Mouse (Mus musculus): ENCODE measurements at regions not wholly inside any gene's neighbourhood (a gene's known extent, or its start where the extent isn't known, plus 50 kb on each side); places are given as distances from the start of the nearest gene placed in this dataset.

DNA sequence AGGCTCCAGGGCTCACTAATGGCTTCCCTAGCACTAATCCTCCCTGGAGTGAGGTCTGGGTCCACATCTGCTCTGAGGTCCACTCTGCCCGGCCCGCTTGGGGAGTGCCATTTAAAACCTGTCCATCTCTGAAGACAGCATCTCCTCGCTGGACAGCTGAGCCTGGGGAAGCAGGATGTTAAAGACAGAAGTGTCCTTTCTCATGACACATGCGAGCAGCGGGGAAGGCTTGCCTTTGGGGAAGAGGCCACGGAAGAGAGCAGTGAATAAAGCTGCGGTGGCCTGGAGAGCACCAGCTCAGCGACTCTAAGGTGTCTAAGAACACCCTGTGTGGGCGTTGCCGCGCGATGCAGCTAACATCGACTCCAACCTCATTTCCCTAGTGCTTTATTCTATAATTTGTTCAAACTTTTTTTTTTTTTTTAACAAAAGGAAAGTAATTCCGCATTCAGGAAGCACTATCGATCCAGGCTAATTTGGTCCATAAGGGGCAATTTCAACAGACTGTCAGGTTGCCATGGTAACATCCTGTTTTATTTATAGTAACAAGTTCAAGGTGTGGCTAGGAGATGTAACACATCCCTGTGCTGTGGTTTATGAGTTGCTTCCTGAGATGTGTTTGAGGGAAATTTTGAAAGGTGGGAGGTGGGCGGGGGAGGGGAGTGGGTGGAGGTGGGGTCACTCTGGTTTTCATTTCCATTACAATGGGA, 120.0 kb downstream of the Cartpt start:
- no peak for DNase-seq
- Histone ChIP-seq H3K27me3 (ENCODE audit: control insufficient read depth, insufficient read depth, low read length) (no peaks in the 10 kb centered on the region), H3K36me3 (ENCODE audit: control insufficient read depth, insufficient read depth, low read length) (no peaks in the 10 kb centered on the region), H3K4me1 (ENCODE audit: control insufficient read depth, insufficient read depth, low read length) (no peaks in the 10 kb centered on the region), H3K27ac (no peak overlapping the region), H3K79me2 (replicated peaks; ENCODE audit: control insufficient read depth, insufficient read depth, low read length) (no peaks in the 10 kb centered on the region), H3K4me3 (no peak overlapping the region), H3K9ac (ENCODE audit: low read depth, low read length) (no peak overlapping the region)
- intact Hi-C loops (cut with DNase I), result no loop called here
- no peak for TF ChIP-seq POLR2A (IDR thresholded peaks at IDR 0.05; ENCODE audit: insufficient read depth, low read depth, low read length)
- TF ChIP-seq CTCF (IDR thresholded peaks at IDR 0.05), result no peak
- no peak for TF ChIP-seq EP300 (IDR thresholded peaks at IDR 0.05; ENCODE audit: insufficient read depth, low read depth, low read length)
- 31% methylated on average over 16 of the region's 16 CpGs for WGBS

DNA sequence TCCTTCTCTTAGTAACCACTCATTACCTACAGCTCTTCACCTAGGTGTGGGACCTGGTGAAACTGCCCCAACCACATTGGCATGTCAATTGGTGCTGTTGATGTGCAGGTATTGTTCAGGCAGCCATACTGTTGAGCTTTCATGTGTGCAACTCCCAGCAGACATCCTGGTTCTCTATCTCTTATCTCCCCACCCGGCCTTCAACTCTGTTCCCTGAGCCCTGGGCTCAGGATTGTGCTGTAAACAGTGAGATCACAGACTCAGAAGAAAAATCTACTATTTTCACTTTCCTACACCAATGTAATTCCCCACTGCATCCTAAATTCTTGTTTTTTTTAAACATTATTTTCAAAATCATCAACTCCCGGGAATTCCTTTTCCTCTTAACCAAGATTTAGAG, 122.1 kb downstream of the Cartpt start:
- Histone ChIP-seq H3K9ac (ENCODE audit: low read depth, low read length) (no peak overlapping the region), H3K27me3 (ENCODE audit: control insufficient read depth, insufficient read depth, low read length) (no peaks in the 10 kb centered on the region), H3K79me2 (replicated peaks; ENCODE audit: control insufficient read depth, insufficient read depth, low read length) (no peaks in the 10 kb centered on the region), H3K4me1 (ENCODE audit: control insufficient read depth, insufficient read depth, low read length) (no peaks in the 10 kb centered on the region), H3K36me3 (ENCODE audit: control insufficient read depth, insufficient read depth, low read length) (no peaks in the 10 kb centered on the region), H3K27ac (no peak overlapping the region), H3K4me3 (no peak overlapping the region)
- TF ChIP-seq EP300 (IDR thresholded peaks at IDR 0.05; ENCODE audit: insufficient read depth, low read depth, low read length) (no peak), POLR2A (IDR thresholded peaks at IDR 0.05; ENCODE audit: insufficient read depth, low read depth, low read length) (no peak), CTCF (IDR thresholded peaks at IDR 0.05) (no peak)
- DNase-seq, result no peak
- intact Hi-C loops (cut with DNase I), result no loop called here
- 66% methylated on average over 2 of the region's 2 CpGs for WGBS

DNA sequence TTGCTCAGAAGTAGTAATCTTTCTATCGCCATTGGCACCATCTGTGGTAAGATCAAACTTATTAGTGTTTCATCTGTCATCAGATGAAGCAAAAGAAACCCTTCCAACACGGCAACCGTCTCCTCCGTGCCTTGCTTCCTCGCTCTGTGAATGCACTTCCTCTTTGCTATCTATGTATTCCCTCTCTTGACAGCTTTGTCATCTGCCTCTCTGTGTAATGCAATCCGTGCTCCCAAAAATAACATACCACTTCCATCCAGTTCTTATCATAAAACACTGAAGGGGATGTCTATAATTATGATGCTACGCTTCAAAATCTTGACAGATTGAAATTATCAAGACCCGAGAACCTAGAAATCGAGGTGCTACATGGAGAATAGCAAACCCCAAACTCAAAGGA, 123.2 kb downstream of the Cartpt start:
- no peak for DNase-seq
- Histone ChIP-seq H3K27me3 (ENCODE audit: control insufficient read depth, insufficient read depth, low read length) (no peaks in the 10 kb centered on the region), H3K79me2 (replicated peaks; ENCODE audit: control insufficient read depth, insufficient read depth, low read length) (no peaks in the 10 kb centered on the region), H3K4me1 (ENCODE audit: control insufficient read depth, insufficient read depth, low read length) (no peaks in the 10 kb centered on the region), H3K4me3 (no peak overlapping the region), H3K9ac (ENCODE audit: low read depth, low read length) (no peak overlapping the region), H3K27ac (no peak overlapping the region), H3K36me3 (ENCODE audit: control insufficient read depth, insufficient read depth, low read length) (no peaks in the 10 kb centered on the region)
- no peak for TF ChIP-seq CTCF (IDR thresholded peaks at IDR 0.05)
- TF ChIP-seq POLR2A (IDR thresholded peaks at IDR 0.05; ENCODE audit: insufficient read depth, low read depth, low read length), result no peak
- TF ChIP-seq EP300 (IDR thresholded peaks at IDR 0.05; ENCODE audit: insufficient read depth, low read depth, low read length), result no peak
- 19% methylated on average over 9 of the region's 9 CpGs for WGBS
- intact Hi-C loops (cut with DNase I), result no loop called here

DNA sequence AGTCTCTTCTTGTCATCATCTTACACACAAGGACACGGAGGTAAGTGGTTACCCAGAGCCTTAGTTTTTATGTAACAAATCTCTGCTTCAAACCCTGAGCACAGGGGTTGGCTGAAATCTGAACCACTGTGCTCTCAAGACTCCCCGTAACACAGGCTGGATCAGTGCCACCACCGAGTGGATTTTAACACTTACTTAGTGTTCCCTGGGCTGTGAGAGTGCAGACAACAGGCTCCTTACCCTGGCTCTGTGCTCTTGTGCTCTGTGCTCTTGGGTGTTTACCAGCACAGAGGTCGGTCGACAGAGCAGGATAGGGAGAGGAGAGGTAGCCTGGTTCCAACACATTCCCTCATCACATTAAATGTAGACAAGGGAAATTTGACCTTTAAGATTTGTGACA, 134.9 kb downstream of the Cartpt start:
- no peak overlapping the region for H3K27ac ChIP-seq
- WGBS, result 37% methylated on average over 5 of the region's 5 CpGs
- DNase-seq, result no peak
- H3K79me2 ChIP-seq (replicated peaks; ENCODE audit: control insufficient read depth, insufficient read depth, low read length), result no peaks in the 10 kb centered on the region
- no peaks in the 10 kb centered on the region for H3K36me3 ChIP-seq (ENCODE audit: control insufficient read depth, insufficient read depth, low read length)
- H3K27me3 ChIP-seq (ENCODE audit: control insufficient read depth, insufficient read depth, low read length), result no peaks in the 10 kb centered on the region
- H3K9ac ChIP-seq (ENCODE audit: low read depth, low read length), result no peak overlapping the region
- intact Hi-C loops (cut with DNase I), result no loop called here
- TF ChIP-seq POLR2A (IDR thresholded peaks at IDR 0.05; ENCODE audit: insufficient read depth, low read depth, low read length) (no peak), CTCF (IDR thresholded peaks at IDR 0.05) (no peak), EP300 (IDR thresholded peaks at IDR 0.05; ENCODE audit: insufficient read depth, low read depth, low read length) (no peak)
- H3K4me1 ChIP-seq (ENCODE audit: control insufficient read depth, insufficient read depth, low read length), result no peaks in the 10 kb centered on the region; the same call in 1 of the 2 replicates
- no peak overlapping the region for H3K4me3 ChIP-seq

DNA sequence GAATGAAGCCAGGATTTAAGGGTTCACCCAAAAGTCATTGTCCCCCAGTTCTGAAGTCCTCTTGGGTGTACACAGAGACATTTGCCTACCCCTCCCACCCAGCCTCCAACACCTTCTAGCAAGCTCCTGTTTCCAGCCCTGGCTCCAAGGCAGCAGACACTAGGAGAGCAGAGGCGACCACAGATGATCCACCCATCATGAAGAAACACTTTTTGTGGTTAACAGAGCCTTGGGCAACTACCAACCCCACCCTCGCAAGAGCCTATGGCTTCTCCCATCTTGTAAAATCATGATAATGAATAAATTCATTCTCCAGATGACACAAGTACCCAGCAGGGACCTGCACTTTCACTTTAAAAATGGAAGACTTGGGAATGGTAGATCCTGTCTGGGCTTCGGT, 136.1 kb downstream of the Cartpt start:
- Histone ChIP-seq H3K36me3 (ENCODE audit: control insufficient read depth, insufficient read depth, low read length) (no peaks in the 10 kb centered on the region), H3K4me1 (ENCODE audit: control insufficient read depth, insufficient read depth, low read length) (no peaks in the 10 kb centered on the region; the same call in 1 of the 2 replicates), H3K4me3 (no peak overlapping the region), H3K27ac (no peak overlapping the region), H3K79me2 (replicated peaks; ENCODE audit: control insufficient read depth, insufficient read depth, low read length) (no peaks in the 10 kb centered on the region), H3K9ac (ENCODE audit: low read depth, low read length) (no peak overlapping the region), H3K27me3 (ENCODE audit: control insufficient read depth, insufficient read depth, low read length) (no peaks in the 10 kb centered on the region)
- TF ChIP-seq EP300 (IDR thresholded peaks at IDR 0.05; ENCODE audit: insufficient read depth, low read depth, low read length) (no peak), POLR2A (IDR thresholded peaks at IDR 0.05; ENCODE audit: insufficient read depth, low read depth, low read length) (no peak), CTCF (IDR thresholded peaks at IDR 0.05) (no peak)
- WGBS, result 88% methylated on average over 3 of the region's 3 CpGs
- intact Hi-C loops (cut with DNase I), result no loop called here
- no peak for DNase-seq

DNA sequence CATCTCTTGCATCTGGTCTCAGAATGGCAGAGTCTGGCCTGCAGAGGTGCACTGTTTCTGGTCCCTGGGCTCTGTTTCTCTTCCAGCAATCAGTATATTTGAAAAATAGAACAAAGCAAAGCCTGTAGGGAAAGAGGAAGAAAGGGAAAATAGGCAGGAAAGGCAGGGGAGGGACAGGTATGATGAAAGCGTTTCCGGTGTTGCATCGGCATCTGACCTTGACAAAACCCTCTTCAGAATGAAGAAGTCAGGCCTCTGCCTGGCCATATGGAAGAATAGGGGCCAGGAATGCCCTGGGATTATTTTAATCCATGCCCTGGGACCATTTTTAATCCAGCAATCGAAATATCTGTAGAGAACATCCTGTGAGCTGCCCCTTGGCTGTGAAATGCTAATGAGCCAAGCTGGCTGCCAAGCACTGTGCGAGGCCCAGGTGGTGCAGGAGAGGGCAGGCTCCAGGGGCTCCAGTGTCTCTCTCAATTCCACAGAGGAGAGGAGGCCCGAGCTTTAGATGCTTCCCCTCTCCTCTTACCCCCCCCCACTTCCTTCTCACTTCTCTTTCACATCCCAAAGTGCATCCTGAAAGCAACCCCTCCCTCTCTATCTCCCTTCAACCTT, 136.7 kb downstream of the Cartpt start:
- no peaks in the 10 kb centered on the region for H3K79me2 ChIP-seq (replicated peaks; ENCODE audit: control insufficient read depth, insufficient read depth, low read length)
- no peak for TF ChIP-seq CTCF (IDR thresholded peaks at IDR 0.05)
- no peak for TF ChIP-seq EP300 (IDR thresholded peaks at IDR 0.05; ENCODE audit: insufficient read depth, low read depth, low read length)
- TF ChIP-seq POLR2A (IDR thresholded peaks at IDR 0.05; ENCODE audit: insufficient read depth, low read depth, low read length), result no peak
- no peaks in the 10 kb centered on the region; the same call in 1 of the 2 replicates for H3K4me1 ChIP-seq (ENCODE audit: control insufficient read depth, insufficient read depth, low read length)
- DNase-seq, result no peak
- WGBS, result 66% methylated on average over 6 of the region's 6 CpGs
- no peaks in the 10 kb centered on the region for H3K27me3 ChIP-seq (ENCODE audit: control insufficient read depth, insufficient read depth, low read length)
- no peak overlapping the region for H3K27ac ChIP-seq
- H3K4me3 ChIP-seq, result no peak overlapping the region
- no peak overlapping the region for H3K9ac ChIP-seq (ENCODE audit: low read depth, low read length)
- H3K36me3 ChIP-seq (ENCODE audit: control insufficient read depth, insufficient read depth, low read length), result no peaks in the 10 kb centered on the region
- intact Hi-C loops (cut with DNase I), result no loop called here
